Mouse (Mus musculus): ENCODE data around the gene Ncdn. TPM values are rescaled to one million over a fixed set of nuclear protein-coding genes. Genes with fewer than 3 reads are reported as not detected.

Ncdn gene
- polyA plus RNA-seq, 1 experiment = 18.3 TPM

GRCm38 (mm10) chr4:126773871-126774270 is 20.6 kb upstream of the Ncdn start:
- peak overlapping the region; percentile 13; the same call in 1 of the 2 replicates for H3K27ac ChIP-seq (ENCODE audit: insufficient read depth, low read length)
- TF ChIP-seq POLR2A (IDR thresholded peaks at IDR 0.05; ENCODE audit: low read depth, low read length) (no peak), CTCF (IDR thresholded peaks at IDR 0.05; ENCODE audit: borderline replicate concordance, insufficient read depth, low read length) (no peak)
- no peaks in the 10 kb centered on the region for H3K4me1 ChIP-seq (ENCODE audit: control insufficient read depth, insufficient read depth, low read length)
- H3K4me3 ChIP-seq (ENCODE audit: insufficient read depth, low read length) = no peak overlapping the region

- no peak overlapping the region for H3K4me3 ChIP-seq (ENCODE audit: insufficient read depth, low read length)
- no peaks in the 10 kb centered on the region for H3K4me1 ChIP-seq (ENCODE audit: control insufficient read depth, insufficient read depth, low read length)
- H3K27ac ChIP-seq (ENCODE audit: insufficient read depth, low read length) = no peak overlapping the region
- TF ChIP-seq CTCF (IDR thresholded peaks at IDR 0.05; ENCODE audit: borderline replicate concordance, insufficient read depth, low read length) (no peak), POLR2A (IDR thresholded peaks at IDR 0.05; ENCODE audit: low read depth, low read length) (no peak)
These were observed 17.6 kb upstream of the Ncdn start for GRCm38 (mm10) chr4:126770831-126771230.

GRCm38 (mm10) chr4:126769800-126770563 is 16.7 kb upstream of the Ncdn start:
- no peak for TF ChIP-seq CTCF (IDR thresholded peaks at IDR 0.05; ENCODE audit: borderline replicate concordance, insufficient read depth, low read length)
- TF ChIP-seq POLR2A (IDR thresholded peaks at IDR 0.05; ENCODE audit: low read depth, low read length) = no peak
- Histone ChIP-seq H3K4me1 (ENCODE audit: control insufficient read depth, insufficient read depth, low read length) (no peaks in the 10 kb centered on the region), H3K4me3 (ENCODE audit: insufficient read depth, low read length) (no peak overlapping the region), H3K27ac (ENCODE audit: insufficient read depth, low read length) (no peak overlapping the region)

- H3K27ac ChIP-seq (ENCODE audit: insufficient read depth, low read length) = no peak overlapping the region
- H3K4me1 ChIP-seq (ENCODE audit: control insufficient read depth, insufficient read depth, low read length) = peaks cover 3% of the 10 kb centered on the region; the same call in 1 of the 2 replicates
- TF ChIP-seq POLR2A (IDR thresholded peaks at IDR 0.05; ENCODE audit: low read depth, low read length) = no peak
- no peak for TF ChIP-seq CTCF (IDR thresholded peaks at IDR 0.05; ENCODE audit: borderline replicate concordance, insufficient read depth, low read length)
- no peak overlapping the region for H3K4me3 ChIP-seq (ENCODE audit: insufficient read depth, low read length)
These were observed 10.2 kb upstream of the Ncdn start for GRCm38 (mm10) chr4:126763483-126763882.

- Histone ChIP-seq H3K4me3 (ENCODE audit: insufficient read depth, low read length) (no peak overlapping the region), H3K4me1 (ENCODE audit: control insufficient read depth, insufficient read depth, low read length) (peaks cover 3% of the 10 kb centered on the region; the same call in 1 of the 2 replicates), H3K27ac (ENCODE audit: insufficient read depth, low read length) (peak overlapping the region; percentile 63)
- TF ChIP-seq POLR2A (IDR thresholded peaks at IDR 0.05; ENCODE audit: low read depth, low read length) = no peak
- TF ChIP-seq CTCF (IDR thresholded peaks at IDR 0.05; ENCODE audit: borderline replicate concordance, insufficient read depth, low read length) = no peak
These were observed 9.5 kb upstream of the Ncdn start for GRCm38 (mm10) chr4:126762586-126763359.

GRCm38 (mm10) chr4:126759435-126759834 is 6.2 kb upstream of the Ncdn start:
- H3K4me3 ChIP-seq (ENCODE audit: insufficient read depth, low read length) = no peak overlapping the region
- no peak for TF ChIP-seq CTCF (IDR thresholded peaks at IDR 0.05; ENCODE audit: borderline replicate concordance, insufficient read depth, low read length)
- TF ChIP-seq POLR2A (IDR thresholded peaks at IDR 0.05; ENCODE audit: low read depth, low read length) = no peak
- H3K4me1 ChIP-seq (ENCODE audit: control insufficient read depth, insufficient read depth, low read length) = peaks cover 6% of the 10 kb centered on the region
- no peak overlapping the region for H3K27ac ChIP-seq (ENCODE audit: insufficient read depth, low read length)

- Histone ChIP-seq H3K27ac (ENCODE audit: insufficient read depth, low read length) (no peak overlapping the region), H3K4me1 (ENCODE audit: control insufficient read depth, insufficient read depth, low read length) (peaks cover 6% of the 10 kb centered on the region), H3K4me3 (ENCODE audit: insufficient read depth, low read length) (no peak overlapping the region)
- TF ChIP-seq POLR2A (IDR thresholded peaks at IDR 0.05; ENCODE audit: low read depth, low read length) (no peak), CTCF (IDR thresholded peaks at IDR 0.05; ENCODE audit: borderline replicate concordance, insufficient read depth, low read length) (no peak)
These were observed 5.1 kb upstream of the Ncdn start for GRCm38 (mm10) chr4:126758299-126758698.

GRCm38 (mm10) chr4:126756766-126757165 is 3.5 kb upstream of the Ncdn start:
- Histone ChIP-seq H3K27ac (ENCODE audit: insufficient read depth, low read length) (no peak overlapping the region), H3K4me1 (ENCODE audit: control insufficient read depth, insufficient read depth, low read length) (peaks cover 3% of the 10 kb centered on the region; the same call in 1 of the 2 replicates), H3K4me3 (ENCODE audit: insufficient read depth, low read length) (no peak overlapping the region)
- TF ChIP-seq CTCF (IDR thresholded peaks at IDR 0.05; ENCODE audit: borderline replicate concordance, insufficient read depth, low read length) (no peak), POLR2A (IDR thresholded peaks at IDR 0.05; ENCODE audit: low read depth, low read length) (no peak)

GRCm38 (mm10) chr4:126754736-126755374 is 1.6 kb upstream of the Ncdn start:
- Histone ChIP-seq H3K4me3 (ENCODE audit: insufficient read depth, low read length) (no peak overlapping the region), H3K4me1 (ENCODE audit: control insufficient read depth, insufficient read depth, low read length) (peaks cover 3% of the 10 kb centered on the region; the same call in 1 of the 2 replicates), H3K27ac (ENCODE audit: insufficient read depth, low read length) (no peak overlapping the region)
- TF ChIP-seq POLR2A (IDR thresholded peaks at IDR 0.05; ENCODE audit: low read depth, low read length) (no peak), CTCF (IDR thresholded peaks at IDR 0.05; ENCODE audit: borderline replicate concordance, insufficient read depth, low read length) (no peak)
